Mouse (Mus musculus) left cerebral cortex, adult 18-20 months (tissue): ENCODE results near the gene Card19. TPM values are rescaled to one million over a fixed set of nuclear protein-coding genes. Genes with fewer than 3 reads are reported as not detected.

Experiments used
- DNase-seq, 2 experiments: peaks; one replicate each; pipeline ENCODE4 v3.0.0; 2021 to 2022; ENCODE audit warnings: low spot score in 2 of 2, mixed read lengths in 1 of 2
- total RNA-seq, 2 experiments: library from RNA; stranded (reverse); gene quantifications; 2 replicates each; pipeline ENCODE4 v1.2.3; 2021

Gene Card19
- total RNA-seq, 2 experiments from 2014 or later: 8.0 to 8.8 TPM

DNA sequence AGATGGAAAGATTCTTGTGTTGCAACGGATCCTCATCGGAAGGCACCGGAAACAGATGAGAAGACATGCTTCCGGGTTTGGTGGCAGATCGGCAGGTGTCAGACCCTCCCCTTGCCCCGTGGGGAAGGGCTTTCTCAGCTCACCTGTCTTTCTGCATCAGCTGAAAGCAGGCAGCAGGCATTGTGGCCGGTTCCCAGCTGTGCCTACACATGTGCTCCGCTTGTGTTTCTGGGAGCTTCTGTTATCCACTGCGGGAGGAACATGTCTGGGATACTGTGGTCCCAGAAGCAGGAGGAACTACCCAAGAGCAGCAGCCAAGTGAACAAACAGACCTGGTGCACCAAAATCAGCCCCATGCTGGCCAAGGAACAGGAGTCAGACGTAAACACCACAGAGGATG lies 40.3 kb downstream of the Card19 start:
- DNase-seq: no peak

DNA sequence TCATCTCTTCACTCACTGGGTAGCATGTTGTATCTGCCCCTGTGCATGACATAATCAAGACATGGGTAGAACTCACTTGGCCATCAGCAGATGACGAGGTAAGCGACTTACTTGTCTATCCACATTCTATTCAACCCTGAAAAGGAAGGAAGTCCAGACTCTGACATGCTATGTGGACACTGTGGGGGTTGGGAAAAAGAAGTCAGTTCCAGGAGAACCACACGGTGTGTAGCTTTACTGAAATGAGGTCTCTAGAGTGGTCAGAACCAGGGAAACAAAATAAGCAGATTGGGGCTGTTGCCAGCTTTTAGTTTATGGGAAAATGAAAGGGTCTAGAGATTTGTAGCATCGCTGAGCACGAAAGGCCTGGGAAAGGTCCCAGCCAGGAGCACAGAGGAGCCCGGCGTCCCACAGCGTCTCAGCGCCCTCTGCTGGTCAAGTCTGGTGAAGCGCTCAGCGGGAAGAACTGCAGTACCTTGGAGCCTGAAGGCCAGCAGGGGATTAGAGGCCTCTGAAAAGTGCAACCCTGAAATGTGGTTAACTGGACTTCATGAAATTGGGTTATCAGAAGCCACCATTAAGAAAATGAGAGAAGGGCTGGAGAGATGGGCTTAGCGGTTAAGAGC lies 42.8 kb downstream of the Card19 start:
- peak; percentile 90 to 97 for DNase-seq

GRCm38 (mm10) chr13:49172335-49172734 lies 43.5 kb downstream of the Card19 start:
- DNase-seq: peak; percentile 77 to 86

DNA sequence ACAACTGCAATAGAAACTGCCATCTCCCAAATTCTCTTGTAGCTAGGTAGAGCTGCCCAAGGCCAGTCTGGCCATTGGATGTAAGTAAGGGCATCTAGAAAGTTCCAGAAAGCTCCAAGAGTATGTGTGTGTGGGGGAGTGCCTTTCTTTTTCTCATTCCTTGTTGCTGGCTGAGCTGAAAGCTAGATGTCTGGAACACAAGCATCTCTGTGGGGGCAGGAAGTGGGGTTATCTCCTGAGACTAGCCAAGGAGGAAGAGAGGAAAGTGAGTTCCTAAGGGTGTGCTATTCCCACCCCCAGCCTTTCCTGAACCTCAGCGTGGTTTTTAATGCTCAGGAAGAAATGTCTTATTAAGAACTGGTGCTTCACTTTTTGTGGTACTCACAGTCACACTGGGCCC lies 44.1 kb downstream of the Card19 start:
- DNase-seq: no peak

- peak; percentile 46 to 47 for DNase-seq
Measured at GRCm38 (mm10) chr13:49170623-49171022, 45.2 kb downstream of the Card19 start.

DNA sequence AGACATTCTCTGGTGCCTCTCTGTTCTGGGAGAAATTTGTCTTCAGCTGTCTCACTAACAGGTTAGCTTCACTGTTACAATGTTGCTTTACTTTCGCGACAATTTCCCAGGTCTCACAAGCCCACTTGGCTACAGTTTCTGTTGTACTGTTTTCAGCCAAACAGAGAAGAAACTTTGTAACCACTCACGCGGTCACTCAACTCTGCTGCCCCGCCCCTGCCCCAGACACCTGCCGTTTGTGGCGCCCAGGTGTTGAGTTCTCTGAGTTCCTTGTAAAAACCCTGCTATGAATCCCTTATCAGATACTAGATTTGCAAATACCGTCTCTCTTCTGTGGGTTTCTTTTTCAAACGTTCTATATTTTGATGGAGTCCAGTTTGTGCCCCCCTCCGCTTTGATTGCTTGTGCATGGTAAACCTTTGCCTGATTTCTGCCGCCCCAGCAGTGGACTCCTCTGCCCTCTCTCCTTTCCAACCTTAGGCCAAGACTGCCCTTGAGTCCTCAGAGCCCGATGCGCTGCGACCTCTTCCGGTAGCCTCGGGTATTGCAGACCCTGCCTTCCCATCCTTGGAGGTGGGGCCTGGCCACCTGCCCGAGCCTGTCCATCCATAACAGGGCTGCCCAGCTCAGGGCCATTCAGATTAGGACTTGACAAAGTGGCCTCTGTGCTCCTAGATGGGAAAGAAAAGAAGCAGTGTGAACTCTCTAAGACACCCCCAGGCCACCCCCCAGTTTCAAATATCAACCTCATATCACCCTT lies 46.2 kb downstream of the Card19 start:
- DNase-seq: peak; percentile 84 to 90

DNA sequence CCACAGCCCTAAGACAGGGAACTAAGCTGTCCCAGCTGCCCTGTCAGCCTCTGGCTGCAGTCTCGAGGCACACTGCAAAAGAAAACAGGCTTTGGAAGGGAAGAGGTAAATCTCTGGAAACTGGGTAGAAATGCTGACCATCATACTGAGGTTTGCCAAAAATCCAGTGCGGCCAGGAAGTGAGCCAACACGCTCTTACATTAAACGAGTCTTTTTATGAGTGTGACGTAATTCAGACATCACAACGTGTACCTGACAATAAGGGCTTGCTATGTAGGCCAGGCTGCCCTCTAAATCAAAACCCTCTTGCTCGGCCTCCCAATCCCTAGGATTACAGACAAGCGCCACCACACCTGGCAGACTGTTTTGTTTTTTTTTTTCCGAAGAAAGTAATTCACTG lies 48.8 kb downstream of the Card19 start:
- DNase-seq: no peak

GRCm38 (mm10) chr13:49163645-49164044 lies 52.2 kb downstream of the Card19 start:
- DNase-seq: no peak

DNA sequence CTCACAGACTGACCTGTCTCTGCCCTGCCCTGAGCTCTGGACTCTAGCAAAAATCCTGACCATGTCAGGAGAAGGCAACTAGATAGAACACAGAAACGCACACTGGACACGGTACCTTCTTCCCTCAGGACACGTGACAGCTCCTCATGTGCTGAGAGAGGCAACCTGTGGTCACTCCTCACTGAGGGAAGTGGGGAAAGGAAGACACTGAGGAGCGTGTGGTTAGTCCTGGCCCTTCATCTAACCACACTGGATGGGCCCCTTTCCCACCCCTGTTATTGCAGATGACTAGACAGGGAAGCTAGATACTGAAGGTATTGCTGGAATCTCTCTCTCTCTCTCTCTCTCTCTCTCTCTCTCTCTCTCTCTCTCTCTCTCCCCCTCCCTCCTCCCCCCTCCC lies 53.1 kb downstream of the Card19 start:
- no peak for DNase-seq

DNA sequence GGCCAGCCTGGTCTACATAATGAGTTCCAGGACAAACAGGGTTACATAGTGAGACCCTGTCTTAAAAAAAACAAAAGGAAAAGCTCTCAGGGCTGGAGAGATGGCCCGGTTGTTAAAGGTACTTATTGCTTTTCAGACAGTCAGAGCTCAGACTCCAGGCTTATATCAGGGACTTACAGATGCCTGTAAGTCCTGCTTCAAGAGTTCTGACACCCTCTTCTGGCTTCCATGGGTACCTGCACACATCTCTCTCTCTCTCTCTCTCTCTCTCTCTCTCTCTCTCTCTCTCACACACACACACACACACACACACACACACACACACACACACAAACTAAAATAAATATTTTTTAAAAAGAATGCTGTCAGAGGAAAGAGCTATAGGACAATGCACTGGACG lies 54.6 kb downstream of the Card19 start:
- no peak for DNase-seq

DNA sequence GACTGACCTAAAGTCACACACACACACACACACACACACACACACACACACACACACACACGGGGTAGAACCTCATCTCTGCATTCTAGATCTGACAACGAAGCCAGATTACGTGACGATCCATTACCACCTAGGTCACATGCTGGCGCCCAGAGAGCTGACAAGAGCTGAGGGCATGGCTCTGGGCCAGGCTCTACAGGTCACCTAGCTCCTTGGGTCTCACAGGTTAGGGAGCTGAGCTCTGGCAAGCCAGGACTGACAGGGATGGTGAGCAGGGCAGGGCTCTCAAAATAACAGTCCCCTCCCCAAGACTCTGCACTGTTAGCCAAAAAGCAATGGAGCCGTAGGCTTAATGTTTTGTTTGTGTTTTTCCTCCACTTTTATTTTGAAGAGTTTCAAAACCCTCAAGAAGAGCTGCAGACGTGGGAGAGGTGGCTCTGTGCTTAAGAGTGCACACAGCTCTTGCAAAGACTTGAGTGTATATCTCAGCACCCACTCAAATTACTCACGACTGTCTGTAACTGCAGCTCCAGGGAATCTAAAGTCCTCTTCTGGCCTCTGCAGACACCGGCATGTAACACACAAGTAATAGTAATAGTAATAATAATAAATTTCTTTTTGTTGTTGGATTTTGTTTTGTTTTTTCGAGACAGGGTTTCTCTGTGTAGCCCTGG lies 57.7 kb downstream of the Card19 start:
- DNase-seq: no peak

- DNase-seq: no peak
Measured at GRCm38 (mm10) chr13:49156645-49157044, 59.2 kb downstream of the Card19 start.

DNA sequence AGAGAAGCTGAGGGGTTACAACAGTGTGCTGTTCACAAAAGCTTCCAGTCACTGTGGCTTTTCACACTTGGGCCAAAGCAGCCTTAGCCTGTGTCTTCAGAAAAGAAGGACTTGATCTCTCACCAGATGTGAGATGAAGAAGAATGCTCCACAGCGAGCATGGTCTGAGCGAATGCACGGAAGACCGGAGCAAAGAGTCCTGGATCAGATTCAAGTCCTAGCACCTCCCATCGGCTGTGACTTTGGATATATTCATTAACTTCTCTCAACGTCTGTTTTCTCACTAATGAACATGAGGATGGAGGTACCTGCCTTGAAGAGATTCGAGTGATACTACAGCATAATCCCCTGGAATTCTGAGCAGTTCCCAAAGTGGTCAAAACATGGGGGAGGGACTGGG lies 61.2 kb downstream of the Card19 start:
- DNase-seq: no peak

- no peak for DNase-seq
Measured at GRCm38 (mm10) chr13:49154028-49154427, 61.8 kb downstream of the Card19 start.

Other genes starting within 250 kb of the Card19 start
- 100 to 1,000 TPM; 106 to 111 TPM for gene Fam120a, start 248.0 kb downstream of the Card19 start, total RNA-seq
- gene Wnk2, start 68.0 kb downstream of the Card19 start, total RNA-seq: 100 to 1,000 TPM; 117 to 130 TPM
- gene Ninj1, start 28.6 kb downstream of the Card19 start, total RNA-seq: 10 to 100 TPM; 19.1 to 20.7 TPM
- gene Susd3, start 32.7 kb upstream of the Card19 start, total RNA-seq: 1 to 10 TPM; 2.4 to 2.6 TPM
- gene Fgd3, start 104.3 kb upstream of the Card19 start, total RNA-seq: 1 to 10 TPM; 5.0 to 5.9 TPM
- 10 to 100 TPM; 46.4 to 48.6 TPM for gene Bicd2, start 125.5 kb upstream of the Card19 start, total RNA-seq
- 10 to 100 TPM; 14.5 to 18.4 TPM for gene Ippk, start 205.2 kb upstream of the Card19 start, total RNA-seq